Mouse (Mus musculus) cortical plate, adult 2 months (tissue): ENCODE data around the gene Rhbdd1. TPM values are rescaled to one million over a fixed set of nuclear protein-coding genes. Genes with fewer than 3 reads are reported as not detected.

Experiments used
- H3K27ac ChIP-seq: fragments of 200-500 bp; 2 replicates; pipeline ENCODE4 v1.5.1; 2012; ENCODE audit warnings: low read length, control low read depth, inconsistent platforms; ENCODE audit not compliant: insufficient read depth
- H3K4me1 ChIP-seq: fragments of 200-500 bp; 2 replicates; pipeline ENCODE4 v1.6.1; 2011; ENCODE audit warnings: low read length; ENCODE audit not compliant: control insufficient read depth, insufficient read depth
- H3K4me3 ChIP-seq: fragments of 200-500 bp; 2 replicates; pipeline ENCODE4 v1.5.1; 2011; ENCODE audit warnings: mild to moderate bottlenecking, low read length, control low read depth; ENCODE audit not compliant: insufficient read depth
- CTCF ChIP-seq: fragments of 200-500 bp; IDR thresholded peaks from 2 replicates; pipeline ENCODE4 v1.5.1; 2011; ENCODE audit warnings: mild to moderate bottlenecking, control low read depth, low read length; ENCODE audit not compliant: insufficient read depth; ENCODE audit errors: extremely low read depth
- POLR2A ChIP-seq: fragments of 200-500 bp; IDR thresholded peaks from 2 replicates; pipeline ENCODE4 v1.6.1; 2011; ENCODE audit warnings: mild to moderate bottlenecking, low read length, control low read depth; ENCODE audit not compliant: insufficient read depth; ENCODE audit errors: extremely low read depth
- polyA plus RNA-seq: library from polyadenylated mRNA; depleted of rRNA; stranded (reverse); fragments of >200 nt; gene quantifications from 2 replicates; pipeline ENCODE4 v1.2.3, GENCODE M21; 2012; rRNA removed

Rhbdd1 gene
- polyA plus RNA-seq, 1 experiment, result 7.3 TPM

- Histone ChIP-seq H3K4me3 (no peak overlapping the region), H3K27ac (no peak overlapping the region), H3K4me1 (no peaks in the 10 kb centered on the region)
- no peak for TF ChIP-seq POLR2A
- TF ChIP-seq CTCF, result no peak
These were observed 158.3 kb downstream of the Rhbdd1 start for GRCm38 (mm10) chr1:82474461-82474961.

GRCm38 (mm10) chr1:82475254-82475653, 159.0 kb downstream of the Rhbdd1 start:
- H3K27ac ChIP-seq, result no peak overlapping the region
- no peak overlapping the region for H3K4me3 ChIP-seq
- no peak for TF ChIP-seq POLR2A
- no peak for TF ChIP-seq CTCF
- no peaks in the 10 kb centered on the region for H3K4me1 ChIP-seq

- TF ChIP-seq POLR2A, result no peak
- TF ChIP-seq CTCF, result no peak
- Histone ChIP-seq H3K4me1 (no peaks in the 10 kb centered on the region), H3K27ac (no peak overlapping the region), H3K4me3 (no peak overlapping the region)
These were observed 159.6 kb downstream of the Rhbdd1 start for GRCm38 (mm10) chr1:82475821-82476220.

GRCm38 (mm10) chr1:82476256-82476655, 160.0 kb downstream of the Rhbdd1 start:
- TF ChIP-seq POLR2A (no peak), CTCF (peak; percentile 96)
- Histone ChIP-seq H3K4me1 (no peaks in the 10 kb centered on the region), H3K4me3 (no peak overlapping the region), H3K27ac (no peak overlapping the region)

GRCm38 (mm10) chr1:82476746-82477145, 160.5 kb downstream of the Rhbdd1 start:
- Histone ChIP-seq H3K4me1 (no peaks in the 10 kb centered on the region), H3K27ac (no peak overlapping the region), H3K4me3 (no peak overlapping the region)
- TF ChIP-seq POLR2A, result no peak
- TF ChIP-seq CTCF, result no peak

- no peak for TF ChIP-seq CTCF
- no peak for TF ChIP-seq POLR2A
These were observed 163.6 kb downstream of the Rhbdd1 start for GRCm38 (mm10) chr1:82479696-82480487.

GRCm38 (mm10) chr1:82482371-82482770, 166.1 kb downstream of the Rhbdd1 start:
- no peaks in the 10 kb centered on the region for H3K4me1 ChIP-seq
- no peak overlapping the region for H3K4me3 ChIP-seq
- TF ChIP-seq POLR2A (no peak), CTCF (no peak)
- H3K27ac ChIP-seq, result no peak overlapping the region

More at GRCm38 (mm10) chr1:82479696-82480487, 163.6 kb downstream of the Rhbdd1 start:
- H3K27ac ChIP-seq, result no peak overlapping the region
- H3K4me1 ChIP-seq, result no peaks in the 10 kb centered on the region
- no peak overlapping the region for H3K4me3 ChIP-seq

- no peak overlapping the region for H3K27ac ChIP-seq
- no peak for TF ChIP-seq POLR2A
- TF ChIP-seq CTCF, result no peak
- no peak overlapping the region for H3K4me3 ChIP-seq
- no peaks in the 10 kb centered on the region for H3K4me1 ChIP-seq
These were observed 170.1 kb downstream of the Rhbdd1 start for GRCm38 (mm10) chr1:82486371-82486770.

GRCm38 (mm10) chr1:82491954-82492353, 175.7 kb downstream of the Rhbdd1 start:
- TF ChIP-seq POLR2A (no peak), CTCF (no peak)
- no peak overlapping the region for H3K27ac ChIP-seq
- no peaks in the 10 kb centered on the region for H3K4me1 ChIP-seq
- no peak overlapping the region for H3K4me3 ChIP-seq

Other genes starting within 250 kb of the Rhbdd1 start
- not detected in 2 replicates for gene Gm9747, start 83.3 kb upstream of the Rhbdd1 start, polyA plus RNA-seq
- 6.1 and 6.3 TPM in 2 replicates for gene Irs1, start 25.0 kb upstream of the Rhbdd1 start, polyA plus RNA-seq